Mouse (Mus musculus): ENCODE results near the gene Kif17.
"Not testable (repeated sequence)": the region's sequence is repeated elsewhere in the genome, so short reads cannot be mapped to it uniquely, and the experiment has no call there.

The Kif17 gene

DNA sequence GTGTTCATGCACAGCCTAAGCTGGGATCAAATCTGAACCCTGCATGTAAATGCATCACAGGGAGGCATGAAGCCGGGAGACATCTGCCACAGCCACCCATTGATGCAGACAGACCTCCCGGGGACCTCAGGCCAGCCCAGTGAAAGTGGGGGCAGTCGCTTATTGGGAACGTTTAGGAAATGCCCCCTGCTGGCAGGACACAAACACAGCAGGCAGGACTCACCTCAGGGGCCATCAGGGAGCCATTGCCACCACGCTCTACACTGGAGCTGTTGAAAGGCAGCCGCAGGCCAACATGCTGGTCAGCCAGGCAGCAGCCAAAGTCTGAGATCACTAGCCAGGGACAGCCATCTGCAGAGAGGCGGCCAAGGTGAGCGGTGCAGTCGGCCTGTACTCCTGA, 65.5 kb downstream of the Kif17 start:
- DNase-seq = peak in 1 of 2 experiments; percentile 55

DNA sequence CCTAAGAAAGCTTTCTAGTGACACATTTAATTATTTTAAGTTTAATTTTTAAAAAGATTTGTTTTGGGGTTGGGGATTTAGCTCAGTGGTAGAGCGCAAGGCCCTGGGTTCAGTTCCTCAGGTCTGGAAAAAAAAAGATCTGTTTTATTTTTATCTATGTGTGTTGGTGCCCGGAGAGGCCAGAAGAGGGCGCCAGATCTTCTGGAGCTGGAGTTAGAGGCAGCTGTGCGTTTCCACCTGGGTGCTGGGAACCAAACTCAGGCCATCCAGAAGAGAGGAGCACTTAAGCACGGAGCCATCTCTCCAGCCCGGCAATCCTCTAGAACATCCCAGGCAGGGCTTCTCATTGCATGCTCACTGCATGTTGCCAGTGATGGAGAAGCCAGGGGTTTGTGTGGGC, 66.1 kb downstream of the Kif17 start:
- no peak for DNase-seq

DNA sequence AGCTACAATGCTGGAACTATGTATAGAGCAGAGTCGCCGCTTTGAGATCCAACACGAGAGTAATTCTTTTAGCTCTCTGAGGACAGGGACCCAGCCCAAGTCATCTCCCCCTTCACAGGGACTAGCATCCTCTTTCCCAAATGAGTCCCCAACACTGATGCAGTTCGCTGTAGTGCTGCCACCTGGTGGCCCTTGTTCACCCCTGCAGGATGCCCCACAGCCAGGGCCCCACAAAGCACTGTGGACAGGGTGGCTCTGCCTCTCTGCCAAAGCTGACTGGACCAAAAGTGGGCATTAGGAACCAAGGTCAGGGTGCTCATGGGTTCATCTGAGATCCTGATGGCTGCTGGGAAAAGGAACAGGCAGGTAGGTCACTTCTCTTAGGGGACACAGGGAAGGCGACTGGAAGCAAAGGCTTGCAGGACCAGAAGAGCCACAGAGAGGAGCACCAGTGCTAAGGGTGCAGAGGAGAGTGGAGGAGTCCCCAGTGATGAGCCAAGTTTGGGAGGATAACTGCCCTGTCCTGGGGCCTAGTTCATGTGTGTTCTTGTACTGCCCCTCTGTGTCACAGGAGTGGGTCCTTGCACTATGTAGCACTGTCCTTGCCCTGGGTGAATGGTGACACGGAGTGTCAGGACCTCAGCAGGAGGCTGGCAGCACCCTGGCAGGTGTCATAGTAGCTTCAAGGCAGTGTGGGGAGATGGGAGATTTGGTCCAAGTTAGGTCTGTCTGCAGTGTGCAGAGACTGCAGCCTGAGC, 68.5 kb downstream of the Kif17 start:
- peak; percentile 77 to 83 for DNase-seq

DNA sequence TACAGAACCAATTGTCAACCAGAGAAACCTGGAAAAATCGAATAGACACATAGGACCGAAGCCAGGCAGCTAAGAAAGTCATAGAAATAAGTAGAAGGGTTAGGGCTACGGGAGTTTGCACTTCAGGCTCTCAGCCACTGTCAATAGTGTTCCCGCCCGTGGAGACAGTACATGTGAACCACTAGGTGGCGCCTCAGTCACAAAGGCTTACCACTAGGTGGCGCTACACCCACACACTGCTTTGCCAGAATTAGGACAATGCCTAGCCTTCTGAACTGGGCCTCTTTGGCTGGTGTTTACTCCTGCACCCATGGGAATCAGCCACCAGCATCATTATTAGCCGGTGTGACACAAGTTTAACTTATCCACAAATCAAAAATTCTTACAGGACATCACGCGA, 69.3 kb downstream of the Kif17 start:
- peak; percentile 92 to 94 for DNase-seq

DNA sequence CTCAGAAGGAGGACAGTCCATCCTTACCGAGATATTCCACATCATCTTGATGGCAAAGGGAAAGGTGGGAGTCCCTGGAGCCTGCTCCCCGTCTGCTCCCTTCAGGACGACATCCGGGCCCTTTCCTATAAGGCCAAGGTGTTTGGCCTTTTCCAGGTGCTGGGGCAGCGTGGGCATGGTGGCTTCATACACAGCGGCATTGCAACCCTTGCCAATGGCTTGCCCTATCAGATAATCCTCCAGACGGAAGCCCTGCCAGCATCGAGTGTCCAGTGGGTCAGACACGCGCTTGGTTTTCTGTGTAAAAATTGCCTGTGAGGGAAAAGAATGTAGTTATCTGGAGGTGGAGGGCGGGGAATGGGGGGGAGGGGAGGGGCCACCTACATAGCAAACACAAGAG, 70.5 kb downstream of the Kif17 start:
- no peak for DNase-seq

DNA sequence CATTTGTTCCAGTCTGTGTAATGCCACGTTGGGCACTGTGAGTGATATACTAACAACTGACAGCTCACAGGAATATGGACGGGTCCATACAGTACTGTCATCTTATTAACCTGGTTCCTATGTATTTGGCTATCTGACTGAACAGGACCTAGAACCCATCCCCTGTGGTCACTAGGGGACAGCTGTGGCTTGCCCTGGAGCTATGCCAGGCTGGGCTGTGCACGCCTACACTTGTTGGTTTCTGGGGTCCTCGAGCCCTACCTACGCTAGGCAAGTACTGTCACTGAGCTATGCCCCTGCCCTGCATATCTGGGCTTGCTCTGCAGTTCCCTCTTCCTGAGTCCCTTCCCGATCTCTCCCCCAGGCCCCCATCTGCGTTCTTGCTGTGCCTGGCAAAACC, 71.3 kb downstream of the Kif17 start:
- DNase-seq = no peak

DNA sequence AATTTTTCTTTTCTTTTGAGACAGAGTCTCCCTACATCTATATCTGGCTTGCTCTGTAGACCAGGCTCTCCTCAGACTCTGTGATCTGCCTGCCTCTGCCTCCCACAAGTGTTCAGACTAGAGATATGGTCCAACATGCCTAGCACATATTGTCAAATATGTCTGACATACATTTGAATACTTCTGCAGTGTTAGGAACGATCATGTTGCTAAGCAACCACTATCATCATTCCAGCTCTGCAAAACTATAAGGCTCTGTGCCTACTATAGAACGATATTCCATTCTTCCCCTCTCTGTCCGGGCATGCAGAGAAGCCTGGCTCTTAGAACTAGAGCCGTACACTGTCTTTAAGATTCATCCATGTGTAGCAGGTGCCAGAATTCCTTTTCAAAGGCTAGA, 72.5 kb downstream of the Kif17 start:
- no peak for DNase-seq

DNA sequence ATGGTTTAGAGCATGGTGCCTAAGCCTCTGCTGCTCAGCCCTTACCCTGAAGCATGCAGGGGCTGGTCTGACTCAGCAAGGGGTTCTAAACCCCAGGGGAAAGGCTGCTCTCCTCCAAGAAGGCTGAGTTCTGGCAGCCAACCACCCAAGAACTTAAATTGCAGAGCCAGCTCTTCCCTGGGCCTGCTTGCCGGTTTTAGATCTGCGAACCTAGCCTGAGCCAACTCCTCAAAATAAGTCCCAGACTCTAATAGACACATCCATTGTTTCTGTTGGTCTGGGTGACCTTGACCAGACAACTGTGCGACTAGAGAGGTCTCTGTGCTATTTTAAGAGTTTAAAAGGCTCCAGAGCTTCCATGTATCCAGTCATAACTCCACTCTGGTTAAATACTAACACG, 73.5 kb downstream of the Kif17 start:
- no peak for DNase-seq

DNA sequence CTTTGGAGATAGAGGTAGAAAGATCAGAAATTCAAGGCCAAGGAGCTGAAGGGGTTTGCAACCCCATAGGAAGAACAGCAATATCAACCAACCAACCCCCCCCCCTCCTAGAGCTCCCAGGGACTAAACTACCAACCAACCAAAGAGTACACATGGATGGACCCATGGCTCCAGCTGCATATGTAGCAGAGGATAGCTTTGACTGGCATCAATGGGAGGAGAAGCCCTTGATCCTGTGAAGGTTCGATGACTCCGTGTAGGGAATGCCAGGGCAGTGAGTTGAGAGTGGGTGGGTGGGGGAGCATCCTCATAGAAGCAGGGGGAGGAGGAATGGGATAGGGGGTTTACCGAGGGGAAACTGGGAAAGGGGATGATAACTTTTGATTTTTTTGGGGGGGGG, 74.2 kb downstream of the Kif17 start:
- DNase-seq = no peak

DNA sequence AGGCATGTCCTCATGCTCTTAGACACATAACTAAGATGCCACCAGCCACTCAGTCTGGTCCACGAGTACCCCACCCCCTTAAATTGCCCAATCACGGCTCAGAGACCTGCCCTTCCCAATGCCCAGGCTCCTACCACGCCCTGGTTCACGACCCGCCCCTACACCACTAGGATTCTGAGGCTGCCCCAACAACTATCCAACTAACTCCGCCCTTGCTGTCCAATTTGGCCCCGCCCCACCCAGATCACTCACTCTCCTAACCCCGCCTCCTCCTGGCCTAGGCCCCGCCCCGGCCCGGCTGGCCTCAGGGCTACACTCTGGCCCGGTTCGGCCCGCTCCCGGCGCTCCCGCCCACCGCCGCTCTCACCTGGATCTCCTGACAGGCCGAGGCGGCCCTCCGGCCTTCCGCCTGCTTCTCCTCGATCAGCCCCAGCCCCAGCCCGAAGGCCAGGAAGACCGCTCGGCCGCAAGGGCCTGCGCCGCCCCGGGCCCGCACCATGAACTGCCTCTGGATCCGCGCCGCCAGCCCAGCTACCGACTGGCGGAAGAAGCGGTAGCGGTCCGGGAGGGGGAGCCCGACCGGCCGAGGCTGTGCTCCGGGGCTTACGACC, 75.3 kb downstream of the Kif17 start:
- peak; percentile 94 to 95 for DNase-seq

DNA sequence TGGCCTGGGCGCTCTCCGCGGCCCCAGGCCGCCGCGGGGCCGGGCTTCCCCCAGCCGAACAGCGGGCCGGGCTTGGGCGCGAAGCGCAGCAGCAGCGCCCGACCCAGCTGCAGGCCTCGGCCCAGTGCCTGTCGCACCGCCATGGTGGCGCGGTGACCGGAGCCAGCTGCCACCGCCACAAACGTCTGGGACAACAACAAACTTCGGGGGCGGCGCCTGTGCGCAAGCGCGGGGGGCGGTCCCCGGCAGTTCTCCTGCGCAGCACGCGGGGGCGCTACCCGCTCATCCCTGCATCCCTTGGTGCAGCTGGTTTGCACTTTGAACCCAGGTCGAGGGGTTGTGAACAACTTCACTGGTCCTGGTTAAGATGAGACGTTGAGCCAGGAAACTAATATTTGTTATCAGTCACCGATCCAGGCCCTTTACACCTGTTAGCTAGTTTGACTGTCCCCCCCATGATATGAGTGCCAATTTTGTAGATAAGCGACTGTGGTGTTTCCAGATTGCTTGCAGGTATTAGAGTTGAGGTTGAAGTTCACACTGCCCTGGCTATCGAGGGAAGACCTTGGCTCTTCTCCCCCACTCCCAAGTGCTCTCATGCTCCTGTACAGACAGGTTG, 76.0 kb downstream of the Kif17 start, which contains the start of gene Pink1:
Pink1 (minus strand) TSS at position 231 of the 619 bp plus-strand sequence.
- DNase-seq = peak; percentile 94 to 95

DNA sequence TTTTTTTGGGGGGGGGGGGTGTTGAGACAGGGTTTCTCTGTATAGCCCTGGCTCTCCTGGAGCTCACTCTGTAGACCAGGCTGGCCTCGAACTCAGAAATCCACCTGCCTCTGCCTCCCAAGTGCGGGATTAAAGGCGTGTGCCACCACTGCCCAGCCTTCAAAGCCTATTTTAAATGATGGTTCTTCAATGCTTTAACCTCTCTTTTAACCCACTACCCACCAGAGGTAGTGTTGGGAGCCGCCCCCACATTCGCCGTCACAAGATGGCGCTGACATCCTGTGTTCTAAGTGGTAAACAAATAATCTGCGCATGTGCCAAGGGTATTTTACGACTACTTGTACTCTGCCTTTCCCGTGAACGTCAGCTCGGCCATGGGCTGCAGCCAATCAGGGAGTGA, 76.9 kb downstream of the Kif17 start:
- not testable (repeated sequence) for DNase-seq

DNA sequence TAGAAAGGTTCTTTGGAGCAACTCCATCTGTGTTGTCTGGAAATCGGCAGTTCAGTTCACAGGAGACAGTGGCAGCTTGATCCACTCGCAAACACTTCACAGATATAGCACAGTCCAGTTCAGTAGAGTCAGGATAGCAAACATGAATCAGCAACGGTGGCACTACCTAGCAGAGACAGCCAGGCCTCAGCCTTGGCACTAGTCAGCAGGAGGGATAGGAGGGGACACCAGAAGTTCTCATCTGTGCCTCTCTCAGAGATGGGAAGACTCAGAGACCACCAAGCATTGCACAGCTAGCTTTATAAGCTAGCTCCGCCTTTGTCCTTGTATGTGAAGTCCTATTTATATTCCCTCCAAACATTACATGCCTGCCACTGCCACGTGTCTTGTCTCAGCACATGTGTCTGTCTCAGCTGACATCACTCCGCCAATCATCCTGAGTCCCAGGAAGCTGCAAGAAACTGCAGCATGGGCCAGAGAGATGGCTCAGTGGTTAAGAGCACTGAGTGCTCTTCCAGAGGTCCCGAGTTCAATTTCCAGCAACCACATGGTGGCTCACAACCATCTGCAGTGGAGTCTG, 77.7 kb downstream of the Kif17 start:
- DNase-seq = no peak

DNA sequence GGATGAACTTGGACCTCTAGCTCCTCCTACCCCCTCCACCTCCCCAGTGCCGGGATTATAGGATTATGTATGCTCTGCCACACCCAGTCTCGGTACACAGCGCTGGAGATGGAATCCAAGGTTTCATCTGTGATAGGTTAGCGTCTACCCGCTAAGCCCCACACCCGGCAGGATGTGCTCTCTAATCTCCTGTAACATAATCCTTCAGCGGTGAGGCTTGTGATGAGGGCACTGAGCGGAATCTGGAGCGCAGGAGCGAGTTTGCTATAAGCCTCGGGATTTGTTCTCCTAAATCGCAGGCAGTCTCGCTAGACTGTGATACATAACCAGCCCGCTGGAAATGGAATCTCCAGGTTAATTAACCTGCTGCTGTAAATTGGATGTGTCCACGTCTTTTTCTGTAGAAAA, 80.0 kb downstream of the Kif17 start:
- DNase-seq = no peak

DNA sequence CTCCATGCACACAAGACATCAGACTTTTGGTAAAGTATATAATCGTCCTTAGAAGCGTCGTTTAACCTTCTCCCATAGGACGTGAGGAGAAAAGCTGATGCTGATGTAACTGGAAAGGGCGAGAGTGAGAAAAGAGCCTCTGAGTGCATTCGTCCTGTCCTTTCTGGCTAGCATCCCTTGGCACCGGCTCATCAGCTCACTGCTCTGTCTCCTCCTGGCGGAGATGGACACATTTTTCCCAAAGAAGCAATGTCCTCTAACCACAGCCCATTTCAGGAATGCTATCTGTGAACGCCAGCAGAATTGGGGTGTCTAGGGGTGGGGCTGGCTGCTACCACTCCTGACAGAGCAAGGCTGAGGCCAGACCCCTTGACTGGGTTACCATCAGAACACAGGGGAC, 81.4 kb downstream of the Kif17 start:
- DNase-seq = peak; percentile 74 to 86

DNA sequence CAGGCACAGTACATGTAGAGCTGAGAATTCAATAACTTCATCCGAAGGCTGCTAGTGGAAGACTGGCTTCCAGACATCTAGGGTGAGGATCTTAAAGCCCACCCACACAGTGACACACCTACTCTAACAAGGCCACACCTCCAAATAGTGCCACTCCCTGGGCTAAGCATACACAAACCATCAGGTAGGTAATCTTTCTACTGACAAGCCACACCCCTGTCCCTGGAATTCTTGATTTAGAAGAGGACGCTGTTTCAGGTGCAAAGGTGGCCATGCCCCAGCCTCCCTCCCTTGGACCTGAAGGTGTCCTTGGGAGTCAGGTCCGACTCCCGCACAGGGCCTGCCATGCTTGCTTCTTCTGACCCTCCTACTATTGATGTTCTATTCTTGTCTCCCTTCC, 82.9 kb downstream of the Kif17 start:
- no peak for DNase-seq

DNA sequence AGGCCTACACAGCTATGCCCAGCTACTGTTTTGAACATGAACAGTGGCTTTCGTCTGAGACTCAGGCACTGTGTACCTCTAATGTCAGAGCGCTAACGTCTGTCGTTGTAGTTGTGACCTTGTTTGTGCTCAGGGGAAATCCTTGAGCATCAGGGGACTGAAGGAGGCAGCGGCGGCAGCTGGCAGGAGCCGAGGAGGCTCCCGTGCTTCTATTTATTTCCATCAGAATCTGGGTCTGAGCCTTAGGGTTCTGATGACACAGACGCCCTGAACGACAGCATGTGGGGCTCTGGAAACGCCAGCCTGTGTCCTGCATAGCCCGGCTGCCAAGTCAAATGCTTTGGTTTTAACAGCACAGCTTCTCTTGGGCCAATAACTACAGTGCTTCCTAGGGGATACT, 84.8 kb downstream of the Kif17 start:
- DNase-seq = no peak

DNA sequence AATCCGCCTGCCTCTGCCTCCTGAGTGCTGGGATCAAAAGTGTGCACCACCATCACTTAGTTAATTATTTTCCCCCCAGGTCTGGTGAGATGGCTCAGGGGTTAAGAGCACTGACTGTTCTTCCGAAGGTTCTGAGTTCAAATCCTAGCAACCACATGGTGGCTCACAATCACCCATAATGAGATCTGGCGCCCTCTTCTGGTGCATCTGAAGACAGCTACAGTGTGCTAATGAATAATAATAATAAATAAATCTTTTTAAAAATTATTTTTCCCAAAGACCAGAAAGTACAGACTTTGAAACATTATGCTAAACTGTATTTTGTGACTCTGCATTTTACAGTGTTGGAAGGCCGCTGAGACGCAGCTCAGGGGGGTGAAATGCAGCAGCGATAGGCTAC, 85.4 kb downstream of the Kif17 start:
- no peak for DNase-seq

DNA sequence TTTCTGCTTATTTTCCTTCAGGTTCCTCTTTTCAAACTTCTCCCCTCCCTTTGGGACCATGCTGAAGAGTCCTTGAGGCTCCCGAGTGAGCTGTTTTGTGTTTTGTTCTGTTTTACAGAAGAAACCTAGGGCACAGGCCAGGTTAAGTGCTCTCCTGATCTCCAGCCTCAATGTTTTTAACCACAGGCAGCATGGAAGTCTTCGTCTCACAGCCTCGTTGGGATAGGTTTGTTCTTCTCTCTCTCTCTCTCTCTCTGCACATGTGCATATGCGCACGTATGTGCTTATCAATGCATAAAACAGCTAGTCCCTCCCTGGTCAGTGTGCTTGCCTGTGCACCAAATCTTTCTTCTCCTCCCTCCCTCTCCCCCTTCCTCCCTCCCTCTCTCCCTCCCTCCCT, 86.6 kb downstream of the Kif17 start:
- DNase-seq = no peak

DNA sequence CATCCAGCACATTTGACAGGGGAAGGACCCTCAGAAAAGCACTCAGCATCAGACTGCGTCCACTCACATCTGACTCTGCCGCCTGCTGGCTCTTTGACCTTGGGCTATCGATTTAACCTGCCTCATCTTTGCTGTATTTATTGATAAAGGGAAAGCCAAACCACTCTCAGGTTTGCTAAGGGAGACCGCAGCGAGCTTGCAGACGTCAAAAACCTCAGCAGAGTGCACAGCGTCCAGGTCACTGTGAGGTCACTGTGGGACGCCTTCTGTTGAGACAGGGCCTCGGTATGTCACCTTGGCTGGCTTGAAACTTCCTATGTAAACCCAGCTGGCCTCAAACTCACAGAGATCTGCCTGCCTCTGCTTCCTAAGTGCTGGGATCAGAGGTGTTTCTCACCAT, 87.1 kb downstream of the Kif17 start:
- DNase-seq = no peak

DNA sequence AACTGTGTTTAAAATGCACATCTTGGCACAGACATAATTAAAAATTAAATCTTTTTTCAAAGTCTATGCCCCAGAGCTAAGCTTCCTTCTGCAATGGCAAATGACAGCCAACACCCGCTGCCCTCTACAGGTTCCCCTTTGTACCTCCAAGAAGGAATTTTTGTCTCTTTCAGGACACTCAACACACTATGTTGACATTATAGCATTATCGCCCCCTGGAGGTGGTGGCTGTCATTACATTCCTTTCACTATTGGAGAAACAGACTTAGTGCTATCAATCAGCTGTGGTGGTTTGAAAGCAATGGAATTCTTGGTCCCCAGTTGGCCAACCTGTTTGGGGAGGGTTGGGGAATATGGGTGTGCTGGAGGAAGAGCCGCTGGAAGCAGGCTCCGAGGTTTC, 89.7 kb downstream of the Kif17 start:
- DNase-seq = peak; percentile 75 to 90

DNA sequence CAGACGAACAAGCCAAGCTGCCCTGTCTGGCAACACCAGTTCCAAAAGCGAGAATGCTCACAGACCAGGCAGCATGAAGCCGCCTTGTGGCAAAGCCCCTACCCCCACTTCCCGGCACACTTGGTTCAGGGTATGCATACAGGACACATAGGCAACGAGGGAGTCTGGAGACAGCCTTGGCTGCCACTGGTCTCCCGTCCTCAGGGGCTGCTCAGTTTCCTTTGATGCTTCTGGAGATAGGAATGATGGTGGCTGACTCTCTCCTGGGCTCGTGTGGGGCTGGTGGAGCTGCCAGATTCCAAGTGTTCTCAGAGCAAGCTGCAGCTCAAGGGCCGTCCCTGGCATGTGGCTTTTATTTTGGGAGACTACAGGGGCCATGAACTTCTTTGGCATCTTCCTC, 91.2 kb downstream of the Kif17 start:
- no peak for DNase-seq

DNA sequence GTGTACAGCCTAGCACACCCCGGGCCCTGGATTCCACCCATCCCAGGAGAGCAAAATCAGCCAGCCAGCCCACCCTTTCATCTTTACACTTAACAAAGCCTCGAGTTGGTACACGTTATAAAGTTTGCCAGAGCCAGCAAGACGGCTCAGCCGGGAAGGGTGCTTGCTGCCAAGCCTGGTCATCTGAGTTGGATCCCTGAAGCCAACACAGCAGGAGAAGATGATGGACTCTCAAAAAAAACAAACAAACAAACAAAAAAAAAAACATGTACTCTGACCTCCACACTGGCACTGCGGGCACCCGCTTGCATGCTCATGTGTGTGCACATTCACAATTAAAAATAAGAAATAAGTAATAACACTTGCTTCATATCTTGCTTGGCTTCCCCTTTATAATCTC, 91.8 kb downstream of the Kif17 start:
- DNase-seq = no peak

DNA sequence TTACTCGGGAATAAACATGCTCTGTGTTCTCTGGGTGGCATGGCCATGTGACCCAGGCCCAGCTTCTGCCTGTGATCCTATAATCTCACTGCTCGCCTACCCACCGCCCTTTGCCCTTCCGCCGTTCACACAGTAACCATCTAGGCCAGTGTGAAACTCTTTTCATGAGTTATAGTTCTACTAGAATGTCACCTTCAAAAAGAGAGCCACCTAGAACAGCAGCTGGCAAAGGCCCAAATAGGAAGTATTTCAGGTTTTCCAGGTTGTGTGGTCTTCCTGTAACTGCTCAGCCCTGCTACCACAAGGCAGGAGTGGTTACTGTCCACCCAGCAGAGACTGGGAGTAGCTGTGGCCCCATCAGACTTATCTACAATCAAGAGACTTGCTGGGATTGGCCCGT, 92.5 kb downstream of the Kif17 start:
- DNase-seq = no peak

Measured in cerebellum, postnatal 14 days (tissue).